7 mouse cellular contexts compared by ENCODE assay signal in genomic region chr13:102906004-102906660, GRCm38 (mm10).
DNase-seq lines count a peak whose midpoint lies in the region; ATAC-seq and TF ChIP-seq lines count a peak whose summit lies in the region.

No protein-coding gene starts in this region.

- no peaks in the 10 kb centered on the region for H3K27me3 ChIP-seq in embryonic facial prominence, embryonic 10.5 days (replicated peaks; ENCODE audit: low read depth, poor library complexity, severe bottlenecking)
- H3K27me3 ChIP-seq in intestine, postnatal 0 days (replicated peaks; ENCODE audit: control insufficient read depth, insufficient read depth, low read length) = no peaks in the 10 kb centered on the region
- no peaks in the 10 kb centered on the region for H3K27me3 ChIP-seq in midbrain, embryonic 11.5 days (ENCODE audit: control insufficient read depth, insufficient read depth, low read length)

- peak overlapping the region; percentile 35 for H3K9ac ChIP-seq in intestine, postnatal 0 days (ENCODE audit: low read depth, low read length)
- H3K9ac ChIP-seq in midbrain, embryonic 11.5 days (ENCODE audit: low read length) = peak overlapping the region; percentile 81

- peak; percentile 74 for ATAC-seq in granulocyte monocyte progenitor cell, adult 5-6 weeks (replicated peaks; ENCODE audit: poor library complexity, severe bottlenecking)
- ATAC-seq in intestine, postnatal 0 days = peak; percentile 96
- ATAC-seq in midbrain, embryonic 11.5 days (ENCODE audit: low FRiP score) = peak; percentile 98

- intact Hi-C loops in left cerebral cortex, postnatal 36 days (cut with DNase I) = loop anchor here (5.0 kb wide), 1 partner anchor 94 kb away; no protein-coding TSS in a partner anchor

- TF ChIP-seq CTCF in intestine, postnatal 0 days (IDR thresholded peaks at IDR 0.05; ENCODE audit: low read depth) = no peak

- peak overlapping the region; percentile 91 for H3K27ac ChIP-seq in embryonic facial prominence, embryonic 10.5 days (replicated peaks)
- H3K27ac ChIP-seq in intestine, postnatal 0 days (ENCODE audit: low read depth, low read length) = peak overlapping the region; percentile 83
- H3K27ac ChIP-seq in midbrain, embryonic 11.5 days (ENCODE audit: low read depth, low read length) = peak overlapping the region; percentile 25; the same call in 1 of the 2 replicates

- peak overlapping the region; percentile 82 for H3K4me2 ChIP-seq in intestine, postnatal 0 days (replicated peaks; ENCODE audit: low read depth)
- H3K4me2 ChIP-seq in midbrain, embryonic 11.5 days = peak overlapping the region; percentile 65

- WGBS in embryonic facial prominence, embryonic 10.5 days = under 1% methylated on average over 16 of the region's 16 CpGs
- 1% methylated on average over 16 of the region's 16 CpGs for WGBS in intestine, postnatal 0 days
- under 1% methylated on average over 16 of the region's 16 CpGs for WGBS in midbrain, embryonic 11.5 days

- no peaks in the 10 kb centered on the region for H3K9me3 ChIP-seq in embryonic facial prominence, embryonic 10.5 days
- H3K9me3 ChIP-seq in intestine, postnatal 0 days (ENCODE audit: control insufficient read depth) = no peaks in the 10 kb centered on the region
- no peaks in the 10 kb centered on the region for H3K9me3 ChIP-seq in midbrain, embryonic 11.5 days (ENCODE audit: control insufficient read depth, low read length)

- peaks cover 25% of the 10 kb centered on the region for H3K4me1 ChIP-seq in embryonic facial prominence, embryonic 10.5 days
- H3K4me1 ChIP-seq in intestine, postnatal 0 days (replicated peaks; ENCODE audit: control insufficient read depth, insufficient read depth, low read length) = no peaks in the 10 kb centered on the region
- peaks cover 10% of the 10 kb centered on the region for H3K4me1 ChIP-seq in midbrain, embryonic 11.5 days (ENCODE audit: control insufficient read depth, insufficient read depth, low read length)

- peak; percentile 75 for DNase-seq in adrenal gland, postnatal 10 days
- DNase-seq in embryonic facial prominence, embryonic 10.5 days (ENCODE audit: low spot score) = peak; percentile 92
- DNase-seq in left cerebral cortex, postnatal 36 days (ENCODE audit: low spot score in 2 of 2) = peak; percentile 76 to 78
- peak; percentile 97 for DNase-seq in midbrain, embryonic 11.5 days (ENCODE audit: low spot score, missing footprints)
- DNase-seq in skeletal muscle tissue, adult 2 months (ENCODE audit: low read depth, low spot score) = peak; percentile 81

- peak overlapping the region; percentile 77 for H3K4me3 ChIP-seq in embryonic facial prominence, embryonic 10.5 days
- peak overlapping the region; percentile 61 for H3K4me3 ChIP-seq in intestine, postnatal 0 days (ENCODE audit: low read depth, low read length)
- H3K4me3 ChIP-seq in midbrain, embryonic 11.5 days (ENCODE audit: low read depth, low read length) = peak overlapping the region; percentile 55

- H3K36me3 ChIP-seq in embryonic facial prominence, embryonic 10.5 days (replicated peaks) = no peaks in the 10 kb centered on the region; the same call in 1 of the 2 replicates
- H3K36me3 ChIP-seq in intestine, postnatal 0 days (ENCODE audit: control insufficient read depth, insufficient read depth) = no peaks in the 10 kb centered on the region
- no peaks in the 10 kb centered on the region for H3K36me3 ChIP-seq in midbrain, embryonic 11.5 days (ENCODE audit: control insufficient read depth, insufficient read depth, low read length)

Comparison
In these comparisons a context has a peak if more than half of its experiments do, and no peak if none do; other contexts are left out.
1. Peak in every context shown above with its lines: DNase-seq, ATAC-seq, H3K4me3 ChIP-seq and H3K27ac ChIP-seq.
2. H3K27ac ChIP-seq: peak in every context shown above with its lines; median percentile 91 in embryonic facial prominence, embryonic 10.5 days; 83 in intestine, postnatal 0 days; 25 in midbrain, embryonic 11.5 days.